Mouse (Mus musculus) embryonic facial prominence, embryonic 11.5 days (tissue): ENCODE measurements around the gene Fam160a2. TPM values are rescaled to one million over a fixed set of nuclear protein-coding genes. Genes with fewer than 3 reads are reported as not detected.
"Not testable (repeated sequence)": the region's sequence is repeated elsewhere in the genome, so short reads cannot be mapped to it uniquely, and the experiment has no call there.

Experiments
- ATAC-seq: fragments of 200-750 bp; cut with Nextera tagmentation; replicated peaks from 2 replicates; pipeline ENCODE4 v1.8.0; 2017; ENCODE audit warnings: low read depth; ENCODE audit not compliant: insufficient number of reproducible peaks, low FRiP score, low TSS enrichment
- DNase-seq: peaks from one replicate; pipeline ENCODE4 v3.0.0-alpha.2; 2015; ENCODE audit warnings: low spot score
- H3K27ac ChIP-seq: fragments of 300-500 bp; sonication (generic); replicated peaks from 2 replicates; pipeline ENCODE4 v1.5.1; 2014; ENCODE audit warnings: mild to moderate bottlenecking, low read depth, low read length, control low read depth
- H3K27me3 ChIP-seq: fragments of 300-500 bp; sonication (generic); 2 replicates; pipeline ENCODE4 v1.6.1; 2014; ENCODE audit warnings: mild to moderate bottlenecking, low read length, moderate library complexity, mixed read lengths; ENCODE audit not compliant: control insufficient read depth, insufficient read depth
- H3K36me3 ChIP-seq: fragments of 300-500 bp; sonication (generic); replicated peaks from 2 replicates; pipeline ENCODE4 v1.6.1; 2014; ENCODE audit warnings: low read depth, mild to moderate bottlenecking, low read length, moderate library complexity, mixed read lengths; ENCODE audit not compliant: control insufficient read depth, insufficient read depth
- H3K4me1 ChIP-seq: fragments of 300-500 bp; sonication (generic); 2 replicates; pipeline ENCODE4 v1.6.1; 2014; ENCODE audit warnings: low read length, mixed read lengths; ENCODE audit not compliant: control insufficient read depth, insufficient read depth
- H3K4me2 ChIP-seq: fragments of 300-500 bp; sonication (generic); 2 replicates; pipeline ENCODE4 v1.6.1; 2014; ENCODE audit warnings: low read depth, mild to moderate bottlenecking, control low read depth, low read length, moderate library complexity
- H3K4me3 ChIP-seq: fragments of 300-500 bp; sonication (generic); 2 replicates; pipeline ENCODE4 v1.5.1; 2014; ENCODE audit warnings: low read depth, low read length, control low read depth
- H3K9ac ChIP-seq: fragments of 300-500 bp; sonication (generic); replicated peaks from 2 replicates; pipeline ENCODE4 v1.6.1; 2014; ENCODE audit warnings: mild to moderate bottlenecking, control low read depth, low read length
- H3K9me3 ChIP-seq: fragments of 300-500 bp; sonication (generic); replicated peaks from 2 replicates; pipeline ENCODE4 v1.6.1; 2016; ENCODE audit warnings: mild to moderate bottlenecking, low read length, inconsistent platforms, mixed read lengths; ENCODE audit not compliant: control insufficient read depth
- WGBS: fragments of 180-500 bp; shearing (Covaris S2); extraction: QIAGEN DNeasy Blood & Tissue Kit; methylation state at CpG from one replicate; pipeline ENCODE4 v1.1.7; 2014; 5-methylcytosine and 5-hydroxymethylcytosine counted together
- polyA plus RNA-seq: library from polyadenylated mRNA; unstranded; fragments of >200 nt; fragmentation: Nextera tagmentation; extraction: Ambion mirVana; gene quantifications from 2 replicates; pipeline ENCODE4 v1.2.1, GENCODE M21; 2014

Gene Fam160a2
- polyA plus RNA-seq, 1 experiment from 2014 or later, result 26.7 TPM

- not testable (repeated sequence) for H3K4me1 ChIP-seq, H3K4me2 ChIP-seq, H3K9me3 ChIP-seq, H3K27me3 ChIP-seq, DNase-seq, H3K36me3 ChIP-seq, ATAC-seq, H3K9ac ChIP-seq, H3K27ac ChIP-seq, H3K4me3 ChIP-seq
- 97% methylated on average over 1 of the region's 2 CpGs for WGBS
Measured at GRCm38 (mm10) chr7:105356487-105356886, 43.4 kb downstream of the Fam160a2 start.

- not testable (repeated sequence) for H3K9ac ChIP-seq, H3K4me1 ChIP-seq, H3K4me3 ChIP-seq, H3K27ac ChIP-seq, DNase-seq, H3K4me2 ChIP-seq, ATAC-seq, H3K27me3 ChIP-seq, H3K36me3 ChIP-seq, H3K9me3 ChIP-seq
- WGBS, result no CpG with 5 or more reads among the region's 5 CpGs
Measured at GRCm38 (mm10) chr7:105356064-105356463, 43.8 kb downstream of the Fam160a2 start.

GRCm38 (mm10) chr7:105342752-105343151 is 57.1 kb downstream of the Fam160a2 start:
- ATAC-seq (no peak), DNase-seq (no peak)
- no peaks in the 10 kb centered on the region for H3K9me3 ChIP-seq
- H3K4me2 ChIP-seq, result no peak overlapping the region
- no peaks in the 10 kb centered on the region for H3K4me1 ChIP-seq
- H3K4me3 ChIP-seq, result no peak overlapping the region
- no peak overlapping the region for H3K9ac ChIP-seq
- WGBS, result 78% methylated on average over 2 of the region's 2 CpGs
- no peak overlapping the region for H3K27ac ChIP-seq
- no peaks in the 10 kb centered on the region for H3K36me3 ChIP-seq
- no peaks in the 10 kb centered on the region for H3K27me3 ChIP-seq

- Histone ChIP-seq H3K36me3 (no peaks in the 10 kb centered on the region), H3K4me3 (no peak within 1 kb of the TSS), H3K9me3 (no peaks in the 10 kb centered on the region), H3K4me1 (no peaks in the 10 kb centered on the region), H3K27ac (no peak within 1 kb of the TSS), H3K9ac (no peak within 1 kb of the TSS), H3K4me2 (no peak within 1 kb of the TSS), H3K27me3 (no peaks in the 10 kb centered on the region)
- ATAC-seq, result no peak
- DNase-seq, result no peak
- WGBS, result 62% methylated on average over 1 of the region's 1 CpGs
Measured at GRCm38 (mm10) chr7:105342170-105342569, 57.7 kb downstream of the Fam160a2 start, which contains the start of gene Olfr691. Olfr691 (minus strand) TSS chr7:105342270.

GRCm38 (mm10) chr7:105334004-105334403 is 65.8 kb downstream of the Fam160a2 start, which contains the start of gene Olfr690:
Olfr690 (minus strand) TSS chr7:105334104.
- Histone ChIP-seq H3K4me2 (no peak within 1 kb of the TSS), H3K9ac (no peak within 1 kb of the TSS), H3K4me1 (no peaks in the 10 kb centered on the region), H3K9me3 (no peaks in the 10 kb centered on the region), H3K27ac (no peak within 1 kb of the TSS), H3K27me3 (no peaks in the 10 kb centered on the region), H3K36me3 (no peaks in the 10 kb centered on the region), H3K4me3 (no peak within 1 kb of the TSS)
- WGBS, result 82% methylated on average over 1 of the region's 1 CpGs
- DNase-seq (no peak), ATAC-seq (no peak)

- Histone ChIP-seq H3K36me3 (no peaks in the 10 kb centered on the region), H3K27ac (no peak overlapping the region), H3K4me2 (no peak overlapping the region), H3K4me1 (no peaks in the 10 kb centered on the region), H3K4me3 (no peak overlapping the region), H3K9me3 (no peaks in the 10 kb centered on the region), H3K9ac (no peak overlapping the region), H3K27me3 (no peaks in the 10 kb centered on the region)
- no peak for DNase-seq
- WGBS, result 76% methylated on average over 2 of the region's 2 CpGs
- no peak for ATAC-seq
Measured at GRCm38 (mm10) chr7:105325302-105325701, 74.6 kb downstream of the Fam160a2 start.

Other genes starting within 250 kb of the Fam160a2 start
- gene Olfr684, start 236.4 kb downstream of the Fam160a2 start, polyA plus RNA-seq, result not detected in 2 replicates
- gene Olfr685, start 214.0 kb downstream of the Fam160a2 start, polyA plus RNA-seq, result not detected in 2 replicates
- gene Olfr686, start 192.6 kb downstream of the Fam160a2 start, polyA plus RNA-seq, result not detected in 2 replicates
- not detected in 2 replicates for gene Olfr688, start 112.0 kb downstream of the Fam160a2 start, polyA plus RNA-seq
- not detected in 2 replicates for gene Olfr689, start 88.9 kb downstream of the Fam160a2 start, polyA plus RNA-seq
- not detected in 2 replicates for gene Olfr690, start 66.0 kb downstream of the Fam160a2 start, polyA plus RNA-seq
- not detected in 2 replicates for gene Olfr691, start 57.8 kb downstream of the Fam160a2 start, polyA plus RNA-seq
- not detected in 2 replicates for gene Olfr692, start 31.8 kb downstream of the Fam160a2 start, polyA plus RNA-seq
- not detected in 2 replicates for gene Gm5901, start 25.0 kb downstream of the Fam160a2 start, polyA plus RNA-seq
- gene Cnga4, start 4.5 kb upstream of the Fam160a2 start, polyA plus RNA-seq, result 0.11 TPM in 1 of 2 replicates, not detected in the other
- 0.10 and 0.15 TPM in 2 replicates for gene Cckbr, start 25.7 kb upstream of the Fam160a2 start, polyA plus RNA-seq
- gene Cavin3, start 82.2 kb upstream of the Fam160a2 start, polyA plus RNA-seq, result 23.9 and 25.7 TPM in 2 replicates
- gene Smpd1, start 154.3 kb upstream of the Fam160a2 start, polyA plus RNA-seq, result 38.5 and 45.2 TPM in 2 replicates
- gene Apbb1, start 181.6 kb upstream of the Fam160a2 start, polyA plus RNA-seq, result 59.7 and 68.7 TPM in 2 replicates
- 0.14 and 0.59 TPM in 2 replicates for gene Hpx, start 200.1 kb upstream of the Fam160a2 start, polyA plus RNA-seq
- gene Trim3, start 233.5 kb upstream of the Fam160a2 start, polyA plus RNA-seq, result 19.2 and 23.6 TPM in 2 replicates
- 150 and 152 TPM in 2 replicates for gene Timm10b, start 240.0 kb upstream of the Fam160a2 start, polyA plus RNA-seq
- gene Arfip2, start 240.4 kb upstream of the Fam160a2 start, polyA plus RNA-seq, result 71.2 and 76.3 TPM in 2 replicates
- gene Gm45799, start 240.5 kb upstream of the Fam160a2 start, polyA plus RNA-seq, result 7.7 and 11.4 TPM in 2 replicates